Mouse (Mus musculus): ENCODE measurements around the gene Glycam1.
A peak's percentile ranks its signal among the peaks of the same experiment; 100 is the strongest.
"Not testable (repeated sequence)": the region's sequence is repeated elsewhere in the genome, so short reads cannot be mapped to it uniquely, and the experiment has no call there.

The Glycam1 gene

GRCm38 (mm10) chr15:103564981-103565380 is at the start of gene Glycam1:
Gene Glycam1 (minus strand): TSS chr15:103565081.
- DNase-seq (ENCODE audit: extremely low spot score, low read depth, low spot score) = no peak

DNA sequence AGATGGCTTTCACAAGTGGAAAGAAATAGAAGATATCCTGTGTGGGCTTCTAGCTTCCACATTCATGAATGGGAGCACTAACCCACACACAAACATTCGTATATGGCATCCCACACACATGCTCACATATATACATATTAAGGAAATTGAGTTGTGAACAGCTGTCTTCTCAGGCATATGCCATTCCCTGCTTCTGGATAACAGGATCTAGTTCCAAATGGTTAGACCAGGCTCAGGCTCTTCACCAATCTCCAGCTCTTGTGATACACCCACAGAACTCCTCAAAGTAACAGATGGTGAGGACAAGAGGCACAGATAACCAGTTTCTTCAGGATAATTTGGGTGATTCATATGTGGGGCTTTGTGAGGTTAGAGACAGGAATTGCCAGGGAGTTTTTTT is 39.6 kb upstream of the Glycam1 start:
- no peak for DNase-seq (ENCODE audit: extremely low spot score, low read depth, low spot score)

GRCm38 (mm10) chr15:103590779-103591178 is 25.9 kb upstream of the Glycam1 start:
- DNase-seq (ENCODE audit: extremely low spot score, low read depth, low spot score) = no peak

GRCm38 (mm10) chr15:103587752-103588151 is 22.9 kb upstream of the Glycam1 start:
- DNase-seq (ENCODE audit: extremely low spot score, low read depth, low spot score) = not testable (repeated sequence)

DNA sequence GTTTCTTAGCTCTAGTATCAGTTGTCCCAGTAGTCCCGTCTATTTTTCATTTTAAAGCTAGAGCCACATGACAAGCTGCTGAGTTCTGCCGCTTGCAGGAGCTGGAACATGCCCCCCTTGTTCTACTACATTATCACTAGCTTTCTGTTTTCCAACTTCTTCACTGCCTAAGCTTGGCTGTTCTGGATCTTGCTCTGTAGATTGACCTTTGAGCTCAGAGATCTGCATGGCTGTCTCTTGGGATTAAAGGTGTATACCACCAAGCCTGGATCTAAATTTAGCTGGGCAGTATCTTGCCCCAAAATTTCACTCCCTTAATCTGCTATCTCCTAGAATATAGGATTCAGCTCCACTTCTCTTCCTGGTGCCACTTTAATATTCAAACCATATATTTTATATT is 21.0 kb upstream of the Glycam1 start:
- no peak for DNase-seq (ENCODE audit: extremely low spot score, low read depth, low spot score)

DNA sequence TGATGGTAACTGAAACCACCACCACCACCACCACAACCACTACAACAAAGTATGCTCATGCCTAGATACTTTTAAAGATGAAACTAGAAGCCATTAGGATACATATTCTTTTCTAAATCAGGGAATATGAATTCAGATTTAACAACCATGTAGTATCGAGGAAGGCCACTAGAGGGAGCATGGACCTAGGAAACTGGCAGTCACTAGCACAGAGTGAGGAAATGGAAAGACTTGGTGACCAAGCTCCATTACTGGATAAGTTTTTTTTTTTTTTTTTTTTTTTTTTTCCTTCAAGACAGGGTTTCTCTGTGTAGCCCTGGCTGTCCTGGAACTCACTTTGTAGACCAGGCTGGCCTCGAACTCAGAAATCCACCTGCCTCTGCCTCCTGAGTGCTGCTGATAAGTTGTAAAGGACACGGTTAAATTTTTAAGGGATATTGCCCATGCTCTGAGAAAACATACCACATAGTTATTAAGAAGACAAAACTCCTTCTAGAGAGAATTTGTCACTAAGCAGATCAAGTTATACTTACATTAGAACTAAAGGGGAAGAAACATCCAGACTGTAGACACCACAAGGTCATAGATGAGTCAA is 12.7 kb downstream of the Glycam1 start:
- peak; percentile 31 for DNase-seq (ENCODE audit: extremely low spot score, low read depth, low spot score)

DNA sequence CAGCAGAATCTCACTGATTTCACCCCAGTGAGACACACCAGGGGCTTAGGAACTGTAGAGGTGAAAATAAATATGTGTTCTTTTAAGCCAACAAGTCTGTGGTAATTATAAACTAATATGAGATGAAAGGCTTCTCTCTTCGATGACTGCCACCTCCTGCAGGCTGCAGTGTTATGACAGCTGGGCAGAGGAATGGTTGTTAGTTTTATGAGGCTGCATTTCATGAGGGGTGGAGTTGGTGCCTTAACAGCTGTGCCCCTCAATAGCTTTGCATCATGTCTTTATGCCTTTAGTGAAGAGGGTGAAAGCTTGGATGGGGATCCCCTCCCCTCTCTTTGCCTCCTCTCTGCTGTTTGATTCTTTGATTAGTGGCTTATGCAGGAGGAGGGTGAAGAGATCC is 13.8 kb downstream of the Glycam1 start:
- no peak for DNase-seq (ENCODE audit: extremely low spot score, low read depth, low spot score)

GRCm38 (mm10) chr15:103549475-103549874 is 15.4 kb downstream of the Glycam1 start:
- no peak for DNase-seq (ENCODE audit: extremely low spot score, low read depth, low spot score)

DNA sequence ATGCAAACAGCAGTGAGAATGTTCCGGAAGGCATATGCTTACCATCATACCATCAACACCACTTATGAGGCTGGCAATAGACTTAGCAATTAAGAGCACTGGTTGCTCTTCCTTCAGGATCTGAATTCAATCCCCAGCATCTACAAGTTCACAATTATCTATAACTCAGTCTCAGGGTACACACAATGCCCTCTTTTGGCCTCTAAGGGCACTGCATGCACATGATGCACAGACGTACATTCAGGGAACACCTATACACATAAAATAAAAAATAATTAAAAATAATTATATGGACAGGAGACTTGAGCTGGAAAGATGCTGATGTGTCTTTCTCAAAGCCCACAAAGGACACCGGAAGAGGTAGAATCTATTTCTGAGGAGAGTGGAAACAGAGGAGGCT is 16.9 kb downstream of the Glycam1 start:
- DNase-seq (ENCODE audit: extremely low spot score, low read depth, low spot score) = no peak

- DNase-seq (ENCODE audit: extremely low spot score, low read depth, low spot score) = no peak
Measured at GRCm38 (mm10) chr15:103542526-103542925, 22.4 kb downstream of the Glycam1 start.

GRCm38 (mm10) chr15:103540646-103541045 is 24.2 kb downstream of the Glycam1 start:
- no peak for DNase-seq (ENCODE audit: extremely low spot score, low read depth, low spot score)

DNA sequence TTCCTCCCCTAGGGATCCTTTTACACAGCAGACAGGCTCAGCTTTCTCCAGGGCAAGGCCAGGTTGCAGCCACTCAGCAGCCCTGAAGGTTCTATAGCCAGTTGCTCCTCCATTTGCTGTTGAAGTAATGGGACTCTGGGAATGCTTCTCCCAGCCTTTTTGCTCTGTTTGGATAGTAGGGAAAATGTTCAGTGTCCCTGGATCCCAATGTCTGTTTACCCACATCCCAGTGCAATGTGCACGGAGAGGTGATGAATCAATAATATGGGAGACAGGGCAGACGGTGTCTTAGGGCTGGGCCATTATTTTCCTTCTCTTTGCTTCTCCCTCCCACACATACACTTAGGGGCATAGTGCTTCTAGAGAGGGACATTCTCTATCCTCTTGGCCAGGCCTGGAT is 25.6 kb downstream of the Glycam1 start:
- no peak for DNase-seq (ENCODE audit: extremely low spot score, low read depth, low spot score)

DNA sequence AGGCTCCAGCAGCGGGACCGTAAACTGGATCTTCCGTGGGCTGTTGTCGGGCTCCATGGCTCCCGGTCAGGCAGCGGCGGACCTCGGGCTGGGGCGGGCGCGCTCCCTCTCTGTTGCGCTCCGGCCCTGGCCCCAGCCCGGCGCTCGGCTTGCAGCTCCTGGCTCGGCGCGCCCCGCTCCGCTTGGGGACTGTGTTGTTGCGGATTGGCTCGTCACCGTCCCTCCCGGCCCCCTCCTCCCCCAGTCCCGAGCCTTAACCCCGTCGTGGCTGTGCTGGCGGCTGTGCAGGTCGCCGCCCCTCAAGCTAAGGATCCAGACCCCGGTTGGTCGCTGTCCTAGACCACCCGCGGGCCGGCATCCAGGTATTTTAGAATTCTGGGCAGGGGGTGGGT is 27.1 kb downstream of the Glycam1 start, which contains the start of gene Ppp1r1a:
Ppp1r1a (minus strand) TSS at position 182 of the 392 bp plus-strand sequence.
- no peak for DNase-seq (ENCODE audit: extremely low spot score, low read depth, low spot score)

DNA sequence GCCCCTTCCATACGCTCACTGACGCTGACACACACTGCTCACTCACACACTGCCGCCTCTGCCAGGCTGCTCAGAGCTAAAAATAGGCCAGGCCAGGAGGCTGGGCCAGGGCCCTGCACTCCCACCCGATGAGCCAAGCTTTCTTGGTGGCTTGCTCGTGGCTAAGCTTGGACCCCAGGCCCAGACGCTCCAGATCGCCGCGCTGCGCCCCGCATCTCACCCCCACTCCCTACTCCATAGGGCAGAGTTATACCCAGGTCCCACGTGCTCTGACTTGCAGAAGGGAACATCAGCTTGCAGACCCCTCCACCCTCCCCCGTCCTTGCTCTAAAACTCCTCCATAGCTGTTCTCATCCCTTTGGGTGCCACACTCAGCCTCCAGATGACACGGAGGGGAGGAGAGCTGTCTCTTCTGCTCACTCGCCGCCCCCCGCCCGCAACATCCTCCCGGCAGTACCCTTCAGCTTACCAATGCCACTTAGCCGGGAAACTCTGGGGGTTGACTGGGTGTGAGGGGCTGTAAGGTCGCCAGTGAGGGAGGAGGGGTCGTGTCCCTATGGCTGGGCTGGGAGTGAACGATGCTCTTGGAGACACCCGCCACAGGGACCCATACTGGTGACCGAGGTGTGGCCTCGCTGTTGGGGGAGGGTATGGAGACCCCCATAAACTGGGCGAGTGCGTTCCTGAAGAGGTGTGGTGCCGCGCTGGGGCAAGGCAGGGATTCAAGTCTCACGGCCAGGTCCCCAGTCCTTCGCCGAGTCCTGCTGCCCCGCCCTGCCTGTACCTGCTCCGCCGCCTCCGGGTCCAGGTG is 27.7 kb downstream of the Glycam1 start:
- no peak for DNase-seq (ENCODE audit: extremely low spot score, low read depth, low spot score)

- no peak for DNase-seq (ENCODE audit: extremely low spot score, low read depth, low spot score)
Measured at GRCm38 (mm10) chr15:103536456-103536855, 28.4 kb downstream of the Glycam1 start.

DNA sequence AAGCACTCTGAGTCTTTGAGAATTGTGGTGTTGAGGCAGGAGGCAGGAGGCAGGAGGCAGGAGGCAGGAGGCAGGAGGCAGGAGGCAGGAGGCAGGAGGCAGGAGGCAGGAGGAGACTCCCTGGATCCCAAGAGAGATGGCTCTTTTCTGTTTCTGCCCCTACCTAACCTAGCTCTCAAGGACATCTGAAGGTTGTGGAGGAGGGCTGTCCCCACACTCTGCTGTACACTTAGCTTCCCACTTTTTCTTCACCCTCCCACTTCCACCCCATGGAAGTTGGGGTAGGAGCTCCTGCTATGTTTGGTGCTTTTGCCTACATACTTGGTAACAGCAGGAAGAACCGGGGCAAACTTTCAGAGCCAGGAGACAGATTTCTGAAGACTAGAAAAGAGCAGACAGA is 29.1 kb downstream of the Glycam1 start:
- no peak for DNase-seq (ENCODE audit: extremely low spot score, low read depth, low spot score)

DNA sequence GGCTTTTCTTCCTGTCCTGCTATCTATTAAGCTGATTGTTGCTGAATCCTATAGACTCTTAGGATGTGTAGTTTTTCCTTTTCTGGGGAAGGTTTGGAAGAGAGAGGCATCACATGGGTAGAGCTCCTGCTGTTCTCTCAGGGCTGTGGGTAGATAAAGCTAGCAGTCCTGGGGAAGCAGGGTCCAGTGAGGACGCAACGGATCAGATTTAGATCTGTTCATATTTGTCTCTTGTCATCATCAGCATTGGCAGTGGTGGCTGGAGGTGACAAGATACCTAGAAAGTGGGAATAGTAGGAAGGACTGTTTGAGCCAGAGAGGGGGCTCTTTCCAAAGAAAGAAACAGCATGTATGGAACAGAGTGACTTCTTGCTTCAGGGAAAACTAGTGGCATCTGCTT is 29.9 kb downstream of the Glycam1 start:
- no peak for DNase-seq (ENCODE audit: extremely low spot score, low read depth, low spot score)

GRCm38 (mm10) chr15:103534054-103534620 is 30.7 kb downstream of the Glycam1 start:
- DNase-seq (ENCODE audit: extremely low spot score, low read depth, low spot score) = no peak

DNA sequence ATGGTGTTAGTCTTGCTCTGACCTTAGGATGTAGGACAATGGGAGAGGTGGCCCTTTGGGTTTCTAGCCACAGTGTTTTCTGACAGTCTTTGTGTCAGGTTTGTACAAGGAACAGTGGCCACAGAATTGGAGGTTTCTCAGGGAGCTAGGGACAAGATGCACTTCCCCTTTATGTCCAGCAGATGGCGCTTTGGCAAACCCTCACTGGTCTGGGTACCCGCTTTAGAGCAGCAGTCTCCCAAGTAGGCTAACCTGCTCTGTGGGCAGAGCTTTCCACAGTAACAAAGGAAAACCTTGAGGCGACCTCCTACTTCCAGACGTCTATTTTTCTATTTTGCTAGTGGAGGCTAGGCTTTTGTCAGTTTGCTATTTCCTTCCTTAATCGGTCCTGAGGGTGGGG is 34.5 kb downstream of the Glycam1 start:
- peak; percentile 37 for DNase-seq (ENCODE audit: extremely low spot score, low read depth, low spot score)

GRCm38 (mm10) chr15:103523156-103523555 is 41.7 kb downstream of the Glycam1 start:
- DNase-seq (ENCODE audit: extremely low spot score, low read depth, low spot score) = no peak

DNA sequence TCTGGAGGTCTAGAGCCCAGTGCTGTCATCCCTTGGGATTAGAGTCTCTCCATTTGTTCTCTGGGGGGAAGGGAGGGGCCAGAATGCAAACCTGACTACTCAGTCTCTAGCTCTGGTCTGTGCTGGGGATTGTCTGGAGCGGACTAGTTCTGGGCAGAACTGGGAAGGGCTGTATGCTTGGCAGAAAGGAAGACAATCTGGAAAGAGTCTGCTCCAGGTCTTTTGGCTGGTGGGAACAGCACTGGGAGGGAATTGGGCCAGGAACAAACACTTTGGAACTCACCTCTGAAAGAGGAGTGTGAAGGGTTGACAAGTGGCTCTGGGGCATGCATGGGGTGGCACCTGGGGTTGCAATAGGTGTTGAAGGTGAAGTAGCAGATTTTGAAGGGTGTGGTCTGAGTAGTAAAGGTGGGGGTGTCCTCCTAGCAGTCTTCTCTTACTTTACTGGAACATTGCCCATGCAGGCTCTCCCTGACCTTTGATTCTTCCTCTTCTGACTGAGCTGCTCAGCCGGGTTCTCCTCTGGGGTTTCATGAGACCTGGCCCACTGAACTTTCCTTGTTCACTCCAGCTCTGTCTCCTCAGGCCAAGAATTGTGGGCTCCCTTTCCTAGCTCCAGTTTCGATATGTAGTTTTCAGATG is 42.3 kb downstream of the Glycam1 start:
- no peak for DNase-seq (ENCODE audit: extremely low spot score, low read depth, low spot score)

Data from hindlimb bud, embryonic 11.5 days (tissue).